Mouse (Mus musculus) kidney, adult 2 months (tissue): ENCODE measurements around the gene C1qtnf6.

Experiments
- CTCF ChIP-seq: fragments of 200-500 bp; conservative IDR thresholded peaks from 2 replicates; pipeline ENCODE4 v1.5.1; 2011; ENCODE audit warnings: low read depth, mild to moderate bottlenecking, control low read depth, low read length, moderate library complexity, mixed read lengths; ENCODE audit not compliant: insufficient read depth, insufficient read length
- POLR2A ChIP-seq: fragments of 200-500 bp; IDR thresholded peaks from one replicate; pipeline ENCODE4 v1.6.1; 2011; ENCODE audit warnings: low read depth, low read length, control low read depth

DNA sequence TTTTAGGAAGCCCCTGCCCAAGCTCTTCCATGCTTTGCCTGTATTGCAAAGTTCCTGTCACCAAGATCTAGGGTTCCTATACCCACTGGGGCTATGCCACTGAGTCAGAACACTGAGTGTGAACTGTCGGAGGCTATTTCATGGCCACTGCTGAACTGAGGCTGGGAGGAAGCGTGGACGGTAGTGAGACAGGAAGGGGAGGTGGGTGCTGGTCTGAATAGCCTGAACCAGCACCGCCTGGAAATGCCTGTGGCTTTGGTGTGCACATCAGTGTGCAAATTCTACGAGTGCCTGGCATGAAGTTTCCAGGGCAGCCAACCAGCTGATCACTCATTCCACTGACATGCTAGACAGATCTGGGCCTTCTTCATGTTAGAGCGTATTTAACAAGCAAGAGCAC lies 9.3 kb downstream of the C1qtnf6 start:
- TF ChIP-seq POLR2A (no peak), CTCF (no peak)
